Mouse (Mus musculus): ENCODE results near the gene Apon.

- TF ChIP-seq POLR2A (IDR thresholded peaks at IDR 0.05; ENCODE audit: borderline replicate concordance, low read depth, low read length): no peak
- peak; percentile 94 for TF ChIP-seq CTCF (IDR thresholded peaks at IDR 0.05; ENCODE audit: low read depth, low read length)
Observed at GRCm38 (mm10) chr10:128283604-128284579, 30.0 kb downstream of the Apon start.

Data from bone marrow macrophage, adult 2 months (primary cell).